Mouse (Mus musculus): Measurements from ENCODE around the gene Aspdh. TPM values are rescaled to one million over a fixed set of nuclear protein-coding genes. Genes with fewer than 3 reads are reported as not detected.

Aspdh gene
- polyA plus RNA-seq, 1 experiment = not detected

DNA sequence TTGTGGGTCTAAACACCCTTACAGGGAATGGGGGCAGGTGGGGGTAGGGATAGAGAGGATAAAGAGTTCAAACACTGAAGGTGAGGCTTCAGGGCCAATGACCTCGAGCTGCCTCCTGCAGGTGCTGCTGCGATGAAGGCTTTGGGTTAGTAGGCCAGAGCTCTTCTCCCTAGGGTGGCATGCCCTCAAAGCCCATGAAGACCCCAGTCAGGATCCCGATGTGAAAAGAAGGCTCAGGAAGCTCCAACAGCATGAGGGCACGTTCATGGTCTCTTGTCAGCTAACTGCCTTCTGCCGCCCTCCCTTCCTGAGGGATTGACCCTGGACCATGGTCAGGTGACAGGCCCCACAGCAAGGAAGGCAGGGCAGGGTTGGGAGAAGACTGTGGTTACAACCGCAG, 5.1 kb upstream of the Aspdh start:
- Histone ChIP-seq H3K27me3 (ENCODE audit: control insufficient read depth, insufficient read depth, insufficient read length) (peaks cover 50% of the 10 kb centered on the region), H3K79me2 (ENCODE audit: control insufficient read depth, insufficient read depth) (no peaks in the 10 kb centered on the region), H3K4me3 (no peak overlapping the region), H3K4me2 (ENCODE audit: low read depth) (no peak overlapping the region), H3ac (ENCODE audit: control insufficient read depth, insufficient read length) (no peak overlapping the region), H3K36me3 (ENCODE audit: control insufficient read depth, insufficient read depth) (no peaks in the 10 kb centered on the region)
- TF ChIP-seq MYOG (IDR thresholded peaks at IDR 0.05; ENCODE audit: control insufficient read depth in 1 of 3, insufficient read depth in 1 of 3, insufficient read length in 2 of 3, low read depth in 2 of 3) = no peak
- no peak for TF ChIP-seq USF1 (IDR thresholded peaks at IDR 0.05; ENCODE audit: low read depth)
- TF ChIP-seq POLR2A (IDR thresholded peaks at IDR 0.05; ENCODE audit: insufficient read length, low read depth) = no peak
- TF ChIP-seq TCF3 (IDR thresholded peaks at IDR 0.05; ENCODE audit: insufficient read length, low read depth) = no peak

DNA sequence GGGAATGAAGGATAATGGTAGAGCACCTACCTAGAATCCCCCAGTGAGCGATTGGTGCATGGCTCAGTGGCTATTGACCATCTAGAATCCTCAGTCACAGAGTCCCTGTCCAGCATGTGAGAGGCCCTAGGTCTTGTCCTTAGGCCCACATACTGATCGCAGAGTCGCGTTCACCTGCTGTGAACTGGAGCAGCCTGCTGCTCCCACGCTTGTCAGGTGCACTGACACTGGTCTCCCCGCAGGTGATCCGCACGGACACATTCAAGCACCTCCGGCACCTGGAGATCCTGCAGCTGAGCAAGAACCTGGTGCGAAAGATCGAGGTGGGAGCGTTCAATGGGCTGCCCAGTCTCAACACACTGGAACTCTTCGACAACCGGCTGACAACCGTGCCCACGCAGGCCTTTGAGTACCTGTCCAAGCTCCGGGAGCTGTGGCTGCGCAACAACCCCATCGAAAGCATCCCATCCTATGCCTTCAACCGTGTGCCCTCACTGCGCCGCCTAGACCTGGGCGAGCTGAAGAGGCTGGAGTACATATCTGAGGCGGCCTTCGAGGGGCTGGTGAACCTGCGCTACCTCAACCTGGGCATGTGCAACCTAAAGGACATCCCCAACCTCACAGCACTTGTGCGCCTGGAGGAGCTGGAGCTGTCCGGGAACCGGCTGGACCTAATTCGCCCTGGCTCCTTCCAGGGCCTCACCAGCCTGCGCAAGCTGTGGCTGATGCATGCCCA, 4.3 kb upstream of the Aspdh start:
- no peak overlapping the region for H3K4me2 ChIP-seq (ENCODE audit: low read depth)
- peaks cover 50% of the 10 kb centered on the region for H3K27me3 ChIP-seq (ENCODE audit: control insufficient read depth, insufficient read depth, insufficient read length)
- no peak overlapping the region for H3K4me3 ChIP-seq
- no peak for TF ChIP-seq E2F4 (IDR thresholded peaks at IDR 0.05; ENCODE audit: insufficient read depth)
- no peak for TF ChIP-seq POLR2A (IDR thresholded peaks at IDR 0.05; ENCODE audit: insufficient read length, low read depth)
- TF ChIP-seq TCF3 (IDR thresholded peaks at IDR 0.05; ENCODE audit: insufficient read length, low read depth) = no peak
- no peak for TF ChIP-seq TCF12 (IDR thresholded peaks at IDR 0.05; ENCODE audit: insufficient read depth, poor library complexity, severe bottlenecking)
- H3ac ChIP-seq (ENCODE audit: control insufficient read depth, insufficient read length) = no peak overlapping the region
- no peaks in the 10 kb centered on the region for H3K36me3 ChIP-seq (ENCODE audit: control insufficient read depth, insufficient read depth)
- no peaks in the 10 kb centered on the region for H3K79me2 ChIP-seq (ENCODE audit: control insufficient read depth, insufficient read depth)

DNA sequence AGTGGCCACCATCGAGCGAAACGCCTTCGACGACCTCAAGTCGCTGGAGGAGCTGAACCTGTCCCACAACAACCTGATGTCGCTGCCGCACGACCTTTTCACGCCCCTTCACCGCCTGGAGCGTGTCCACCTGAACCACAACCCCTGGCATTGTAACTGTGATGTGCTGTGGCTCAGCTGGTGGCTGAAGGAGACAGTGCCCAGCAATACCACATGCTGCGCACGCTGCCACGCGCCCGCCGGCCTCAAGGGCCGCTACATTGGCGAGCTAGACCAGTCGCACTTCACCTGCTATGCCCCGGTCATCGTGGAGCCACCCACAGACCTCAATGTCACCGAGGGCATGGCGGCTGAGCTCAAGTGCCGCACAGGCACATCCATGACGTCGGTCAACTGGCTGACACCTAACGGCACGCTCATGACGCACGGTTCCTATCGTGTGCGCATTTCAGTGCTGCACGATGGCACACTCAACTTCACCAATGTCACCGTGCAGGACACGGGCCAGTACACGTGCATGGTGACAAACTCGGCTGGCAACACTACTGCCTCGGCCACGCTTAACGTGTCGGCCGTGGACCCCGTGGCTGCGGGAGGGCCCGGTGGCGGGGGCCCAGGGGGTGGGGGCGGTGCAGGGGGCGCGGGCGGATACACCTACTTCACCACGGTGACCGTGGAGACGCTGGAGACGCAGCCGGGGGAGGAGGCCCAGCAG, 3.5 kb upstream of the Aspdh start:
- Histone ChIP-seq H3K4me3 (no peak overlapping the region), H3K4me2 (ENCODE audit: low read depth) (no peak overlapping the region), H3K79me2 (ENCODE audit: control insufficient read depth, insufficient read depth) (no peaks in the 10 kb centered on the region), H3K36me3 (ENCODE audit: control insufficient read depth, insufficient read depth) (no peaks in the 10 kb centered on the region), H3ac (ENCODE audit: control insufficient read depth, insufficient read length) (no peak overlapping the region), H3K27me3 (ENCODE audit: control insufficient read depth, insufficient read depth, insufficient read length) (peaks cover 50% of the 10 kb centered on the region)
- no peak for TF ChIP-seq MYOG (IDR thresholded peaks at IDR 0.05; ENCODE audit: control insufficient read depth in 1 of 3, insufficient read depth in 1 of 3, insufficient read length in 2 of 3, low read depth in 2 of 3)
- TF ChIP-seq MAX (IDR thresholded peaks at IDR 0.05; ENCODE audit: low read depth) = no peak
- TF ChIP-seq USF1 (IDR thresholded peaks at IDR 0.05; ENCODE audit: low read depth) = no peak
- TF ChIP-seq POLR2A (IDR thresholded peaks at IDR 0.05; ENCODE audit: insufficient read length, low read depth) = no peak
- TF ChIP-seq TCF3 (IDR thresholded peaks at IDR 0.05; ENCODE audit: insufficient read length, low read depth) = no peak
- TF ChIP-seq CEBPB (IDR thresholded peaks at IDR 0.05; ENCODE audit: insufficient read depth, poor library complexity, severe bottlenecking) = no peak
- no peak for TF ChIP-seq REST (IDR thresholded peaks at IDR 0.05; ENCODE audit: insufficient read depth, insufficient read length)
- no peak for TF ChIP-seq TCF12 (IDR thresholded peaks at IDR 0.05; ENCODE audit: insufficient read depth, poor library complexity, severe bottlenecking)
- TF ChIP-seq MYOD1 (IDR thresholded peaks at IDR 0.05; ENCODE audit: control insufficient read depth in 1 of 3, insufficient read length in 2 of 3, low read depth in 2 of 3) = no peak
- TF ChIP-seq E2F4 (IDR thresholded peaks at IDR 0.05; ENCODE audit: insufficient read depth) = no peak
- no peak for TF ChIP-seq POLR2AphosphoS2 (IDR thresholded peaks at IDR 0.05; ENCODE audit: insufficient read length, low read depth)
- TF ChIP-seq SRF (IDR thresholded peaks at IDR 0.05; ENCODE audit: control insufficient read depth, insufficient read length, low read depth) = no peak

DNA sequence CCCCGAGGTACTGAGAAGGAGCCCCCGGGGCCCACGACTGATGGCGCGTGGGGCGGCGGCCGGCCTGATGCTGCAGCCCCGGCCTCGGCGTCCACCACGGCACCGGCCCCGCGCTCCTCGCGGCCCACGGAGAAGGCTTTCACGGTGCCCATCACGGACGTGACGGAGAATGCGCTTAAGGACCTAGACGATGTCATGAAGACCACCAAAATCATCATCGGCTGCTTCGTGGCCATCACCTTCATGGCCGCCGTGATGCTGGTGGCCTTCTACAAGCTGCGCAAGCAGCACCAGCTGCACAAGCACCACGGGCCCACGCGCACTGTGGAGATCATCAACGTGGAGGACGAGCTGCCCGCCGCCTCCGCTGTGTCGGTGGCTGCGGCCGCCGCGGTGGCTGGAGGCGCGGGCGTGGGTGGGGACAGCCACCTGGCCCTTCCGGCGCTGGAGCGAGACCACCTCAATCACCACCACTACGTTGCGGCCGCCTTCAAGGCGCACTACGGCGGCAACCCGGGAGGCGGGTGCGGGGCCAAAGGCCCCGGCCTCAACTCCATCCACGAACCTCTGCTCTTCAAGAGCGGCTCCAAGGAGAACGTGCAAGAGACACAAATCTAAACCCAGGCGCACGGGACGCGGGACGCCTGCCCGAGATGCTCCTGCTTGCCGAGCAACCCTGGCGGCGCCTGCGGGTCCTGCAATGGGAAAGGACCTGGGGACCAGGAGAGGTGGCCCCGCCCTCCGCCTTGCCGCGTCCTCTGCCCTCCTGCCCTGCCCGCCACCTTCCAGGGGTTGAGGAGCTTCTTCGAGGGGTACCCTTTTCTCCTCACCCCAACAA, 2.8 kb upstream of the Aspdh start:
- no peaks in the 10 kb centered on the region for H3K36me3 ChIP-seq (ENCODE audit: control insufficient read depth, insufficient read depth)
- no peak overlapping the region for H3K4me3 ChIP-seq
- H3K79me2 ChIP-seq (ENCODE audit: control insufficient read depth, insufficient read depth) = no peaks in the 10 kb centered on the region
- no peak overlapping the region for H3ac ChIP-seq (ENCODE audit: control insufficient read depth, insufficient read length)
- TF ChIP-seq E2F4 (IDR thresholded peaks at IDR 0.05; ENCODE audit: insufficient read depth) = no peak
- TF ChIP-seq TCF3 (IDR thresholded peaks at IDR 0.05; ENCODE audit: insufficient read length, low read depth) = no peak
- TF ChIP-seq REST (IDR thresholded peaks at IDR 0.05; ENCODE audit: insufficient read depth, insufficient read length) = no peak
- no peak for TF ChIP-seq SRF (IDR thresholded peaks at IDR 0.05; ENCODE audit: control insufficient read depth, insufficient read length, low read depth)
- no peak for TF ChIP-seq MYOD1 (IDR thresholded peaks at IDR 0.05; ENCODE audit: control insufficient read depth in 1 of 3, insufficient read length in 2 of 3, low read depth in 2 of 3)
- TF ChIP-seq CEBPB (IDR thresholded peaks at IDR 0.05; ENCODE audit: insufficient read depth, poor library complexity, severe bottlenecking) = no peak
- TF ChIP-seq MYOG (IDR thresholded peaks at IDR 0.05; ENCODE audit: control insufficient read depth in 1 of 3, insufficient read depth in 1 of 3, insufficient read length in 2 of 3, low read depth in 2 of 3) = no peak
- no peak for TF ChIP-seq MAX (IDR thresholded peaks at IDR 0.05; ENCODE audit: low read depth)
- TF ChIP-seq POLR2AphosphoS2 (IDR thresholded peaks at IDR 0.05; ENCODE audit: insufficient read length, low read depth) = no peak
- no peak for TF ChIP-seq POLR2A (IDR thresholded peaks at IDR 0.05; ENCODE audit: insufficient read length, low read depth)
- TF ChIP-seq USF1 (IDR thresholded peaks at IDR 0.05; ENCODE audit: low read depth) = no peak
- TF ChIP-seq TCF12 (IDR thresholded peaks at IDR 0.05; ENCODE audit: insufficient read depth, poor library complexity, severe bottlenecking) = no peak
- no peak overlapping the region for H3K4me2 ChIP-seq (ENCODE audit: low read depth)
- peaks cover 50% of the 10 kb centered on the region for H3K27me3 ChIP-seq (ENCODE audit: control insufficient read depth, insufficient read depth, insufficient read length)

Data from myocyte (in vitro differentiated cells).